Mouse (Mus musculus) CH12.LX (cell line): ENCODE results near the gene Mst1. TPM values are rescaled to one million over a fixed set of nuclear protein-coding genes. Genes with fewer than 3 reads are reported as not detected.

Source experiments
- DNase-seq: peaks from one replicate; pipeline ENCODE4 v3.0.0-alpha.2; 2013; ENCODE audit errors: extremely low read depth
- H3K27ac ChIP-seq: 2 replicates; pipeline ENCODE4 v1.5.1; 2012; ENCODE audit warnings: low read depth, mild to moderate bottlenecking, control low read depth, moderate library complexity; ENCODE audit not compliant: insufficient read depth
- H3K27me3 ChIP-seq: replicated peaks from 2 replicates; pipeline ENCODE3; 2012; ENCODE audit warnings: inconsistent platforms
- H3K36me3 ChIP-seq, 2 experiments: replicated peaks in 1 of 2; 2 replicates each; pipeline versions ENCODE3 to v1.6.1; 2012; ENCODE audit warnings: inconsistent platforms in 1 of 2, low read length in 1 of 2, mild to moderate bottlenecking in 1 of 2, mixed read lengths in 1 of 2, moderate library complexity in 1 of 2; ENCODE audit not compliant: control insufficient read depth in 1 of 2, insufficient read depth in 1 of 2
- H3K4me1 ChIP-seq, 2 experiments: 2 replicates each; pipeline ENCODE4 v1.6.1; 2012; ENCODE audit warnings: inconsistent platforms in 1 of 2, moderate library complexity in 1 of 2; ENCODE audit not compliant: insufficient read depth in 2 of 2, control insufficient read depth in 1 of 2
- H3K4me2 ChIP-seq: 2 replicates; pipeline ENCODE4 v1.6.1; 2012; ENCODE audit warnings: low read depth, mild to moderate bottlenecking, control low read depth; ENCODE audit not compliant: poor library complexity, insufficient read depth, severe bottlenecking
- H3K4me3 ChIP-seq, 3 experiments: fragments of 150-350 bp in 1 of 3; sonication (generic) in 1 of 3; replicated peaks in 1 of 3; 2 replicates each; pipeline versions ENCODE3 to v1.5.1; 2011 to 2012; ENCODE audit warnings: low read depth in 2 of 3, low read length in 2 of 3, mild to moderate bottlenecking in 2 of 3, moderate library complexity in 2 of 3, control low read depth in 1 of 3, improper control_type of control experiment in 1 of 3, inconsistent platforms in 1 of 3, mixed read lengths in 1 of 3; ENCODE audit not compliant: poor library complexity in 1 of 3
- H3K79me2 ChIP-seq: replicated peaks from 2 replicates; pipeline ENCODE4 v1.6.1; 2012; ENCODE audit warnings: mild to moderate bottlenecking, moderate library complexity; ENCODE audit not compliant: control insufficient read depth, poor library complexity, insufficient read depth, severe bottlenecking; ENCODE audit errors: extremely low read depth
- H3K9ac ChIP-seq: 2 replicates; pipeline ENCODE4 v1.6.1; 2012; ENCODE audit warnings: low read depth, mild to moderate bottlenecking, control low read depth, moderate library complexity; ENCODE audit not compliant: insufficient read depth
- H3K9me3 ChIP-seq: replicated peaks from 2 replicates; pipeline ENCODE3; 2012; ENCODE audit warnings: low read length, inconsistent platforms, mixed read lengths
- BHLHE40 ChIP-seq: IDR thresholded peaks from 2 replicates; pipeline ENCODE4 v1.6.1; 2011; ENCODE audit warnings: mild to moderate bottlenecking, low read depth, low read length, improper control_type of control experiment
- CHD1 ChIP-seq: IDR thresholded peaks from 2 replicates; pipeline ENCODE4 v1.6.1; 2012; ENCODE audit warnings: low read depth, low read length, improper control_type of control experiment, inconsistent platforms
- CTCF ChIP-seq, 2 experiments: IDR thresholded peaks in 1 of 2; conservative IDR thresholded peaks in 1 of 2; 2 replicates each; pipeline ENCODE4 v1.5.1; 2011 to 2012; ENCODE audit warnings: low read depth in 2 of 2, low read length in 2 of 2, improper control_type of control experiment in 1 of 2, inconsistent platforms in 1 of 2, mild to moderate bottlenecking in 1 of 2, moderate library complexity in 1 of 2
- E2F4 ChIP-seq: IDR thresholded peaks from 2 replicates; pipeline ENCODE4 v1.6.1; 2011; ENCODE audit warnings: low read depth, low read length, improper control_type of control experiment; ENCODE audit not compliant: insufficient replicate concordance
- ELF1 ChIP-seq: IDR thresholded peaks from 2 replicates; pipeline ENCODE4 v1.6.1; 2014; ENCODE audit warnings: low read depth, mild to moderate bottlenecking, inconsistent platforms, low read length, improper control_type of control experiment
- EP300 ChIP-seq: IDR thresholded peaks from 2 replicates; pipeline ENCODE4 v1.6.1; 2011; ENCODE audit warnings: low read length, improper control_type of control experiment
- MAFK ChIP-seq: IDR thresholded peaks from 2 replicates; pipeline ENCODE4 v1.6.1; 2011; ENCODE audit warnings: low read length, improper control_type of control experiment; ENCODE audit not compliant: insufficient replicate concordance
- MAX ChIP-seq: IDR thresholded peaks from 2 replicates; pipeline ENCODE4 v1.6.1; 2011; ENCODE audit warnings: low read length, improper control_type of control experiment
- MAZ ChIP-seq: IDR thresholded peaks from 2 replicates; pipeline ENCODE4 v1.6.1; 2012; ENCODE audit warnings: low read depth, mild to moderate bottlenecking, inconsistent platforms, low read length, improper control_type of control experiment, moderate library complexity
- MXI1 ChIP-seq: IDR thresholded peaks from 2 replicates; pipeline ENCODE4 v1.6.1; 2011; ENCODE audit warnings: mild to moderate bottlenecking, low read depth, low read length, improper control_type of control experiment
- MYC ChIP-seq: IDR thresholded peaks from 2 replicates; pipeline ENCODE4 v1.6.1; 2011; ENCODE audit warnings: low read depth, mild to moderate bottlenecking, improper control_type of control experiment, low read length
- POLR2AphosphoS2 ChIP-seq: IDR thresholded peaks from 2 replicates; pipeline ENCODE4 v1.6.1; 2011; ENCODE audit warnings: low read depth, low read length, improper control_type of control experiment
- RAD21 ChIP-seq: IDR thresholded peaks from 2 replicates; pipeline ENCODE4 v1.6.1; 2011; ENCODE audit warnings: low read depth, mild to moderate bottlenecking, low read length, improper control_type of control experiment, moderate library complexity
- SMC3 ChIP-seq: IDR thresholded peaks from 2 replicates; pipeline ENCODE4 v1.6.1; 2011; ENCODE audit warnings: low read depth, low read length, improper control_type of control experiment
- TBP ChIP-seq: conservative IDR thresholded peaks from 2 replicates; pipeline ENCODE4 v1.6.1; 2011; ENCODE audit warnings: low read depth, low read length, improper control_type of control experiment
- TCF12 ChIP-seq: IDR thresholded peaks from 2 replicates; pipeline ENCODE4 v1.6.1; 2014; ENCODE audit warnings: low read depth, mild to moderate bottlenecking, inconsistent platforms, low read length, improper control_type of control experiment
- UBTF ChIP-seq: IDR thresholded peaks from 2 replicates; pipeline ENCODE4 v1.6.1; 2012; ENCODE audit warnings: low read depth, mild to moderate bottlenecking, inconsistent platforms, low read length, improper control_type of control experiment, moderate library complexity
- USF2 ChIP-seq: conservative IDR thresholded peaks from 2 replicates; pipeline ENCODE4 v1.6.1; 2011; ENCODE audit warnings: low read depth, low read length, improper control_type of control experiment
- ZC3H11A ChIP-seq: IDR thresholded peaks from 2 replicates; pipeline ENCODE4 v1.6.1; 2012; ENCODE audit warnings: low read depth, mild to moderate bottlenecking, inconsistent platforms, low read length, improper control_type of control experiment
- ZMIZ1 ChIP-seq: IDR thresholded peaks from 2 replicates; pipeline ENCODE4 v1.6.1; 2012; ENCODE audit warnings: low read depth, mild to moderate bottlenecking, inconsistent platforms, low read length, improper control_type of control experiment
- dilution Hi-C: fragments of 300-500 bp; cut with MboI; formaldehyde crosslinking; loops from 2 replicates; pipeline ENCODE4 v1.14.3; 2020; ENCODE audit warnings: low sequenced_read_pairs; ENCODE audit not compliant: extremely low pct_unique_long_range_greater_than_20kb, extremely low pct_ligation_motif_present
- in situ Hi-C: fragments of 300-500 bp; cut with MboI; formaldehyde crosslinking; loops from 3 replicates; pipeline ENCODE4 v1.14.3; 2019; ENCODE audit warnings: low sequenced_read_pairs, low pct_ligation_motif_present, low pct_unique_long_range_greater_than_20kb, mixed read lengths
- polyA plus RNA-seq: library from polyadenylated mRNA; unstranded; fragments of >175 nt; gene quantifications from 2 replicates; pipeline ENCODE4 v1.2.1, GENCODE M21; 2012; ENCODE audit warnings: low read depth; ENCODE audit not compliant: insufficient read length
- total RNA-seq, 2 experiments: library from RNA; depleted of rRNA; stranded (reverse); fragments of 300-350 nt in 1 of 2; fragments of >200 nt in 1 of 2; gene quantifications; 2 replicates each; pipeline ENCODE4 v1.2.3; 2012 to 2014

The Mst1 gene
- total and polyA plus RNA-seq, 3 experiments = 16.9 to 59.6 (median 21.4) TPM

GRCm38 (mm10) chr9:108073141-108073930 lies 6.9 kb upstream of the Mst1 start:
- no peak overlapping the region for H3K9ac ChIP-seq
- H3K9me3 ChIP-seq = no peaks in the 10 kb centered on the region
- in situ Hi-C loops = no loop called here
- no peak overlapping the region for H3K4me3 ChIP-seq
- dilution Hi-C loops = no loop called here
- peaks cover 4 to 14% of the 10 kb centered on the region in 2 experiments; a peak in 3 of 4 replicates for H3K4me1 ChIP-seq
- no peak overlapping the region for H3K4me2 ChIP-seq
- H3K27me3 ChIP-seq = no peaks in the 10 kb centered on the region
- H3K36me3 ChIP-seq = peaks cover 46 to 73% of the 10 kb centered on the region in 2 experiments
- H3K27ac ChIP-seq = no peak overlapping the region
- TF ChIP-seq CTCF (conservative IDR thresholded peaks at IDR 0.05 in 1 of 2, IDR thresholded peaks at IDR 0.05 in 1 of 2; ENCODE audit: low read depth in 2 of 2, low read length in 2 of 2) (no peak), UBTF (no peak), E2F4 (no peak), ELF1 (no peak), USF2 (no peak), TBP (no peak), CHD1 (no peak)
- DNase-seq = no peak
- no peaks in the 10 kb centered on the region for H3K79me2 ChIP-seq

- TF ChIP-seq ZMIZ1 = no peak
- no peak for TF ChIP-seq RAD21
- no peak for TF ChIP-seq SMC3
- no peak for TF ChIP-seq POLR2AphosphoS2
- Histone ChIP-seq H3K27me3 (no peaks in the 10 kb centered on the region), H3K4me2 (no peak overlapping the region), H3K36me3 (peaks cover 64 to 65% of the 10 kb centered on the region in 2 experiments), H3K4me1 (peaks cover 11 to 24% of the 10 kb centered on the region in 2 experiments), H3K9ac (no peak overlapping the region), H3K79me2 (no peaks in the 10 kb centered on the region), H3K27ac (no peak overlapping the region), H3K9me3 (no peaks in the 10 kb centered on the region), H3K4me3 (no peak overlapping the region)
- in situ Hi-C loops = no loop called here
- DNase-seq = no peak
- dilution Hi-C loops = no loop called here
Measured at GRCm38 (mm10) chr9:108082549-108082948, 2.3 kb downstream of the Mst1 start.

- Histone ChIP-seq H3K79me2 (no peaks in the 10 kb centered on the region), H3K27ac (no peak within 1 kb of the TSS), H3K9me3 (no peaks in the 10 kb centered on the region), H3K4me2 (no peak within 1 kb of the TSS), H3K4me1 (peaks cover 8 to 20% of the 10 kb centered on the region in 2 experiments), H3K4me3 (no peak within 1 kb of the TSS), H3K36me3 (peaks cover 69 to 70% of the 10 kb centered on the region in 2 experiments), H3K9ac (no peak within 1 kb of the TSS), H3K27me3 (no peaks in the 10 kb centered on the region)
- in situ Hi-C loops = no loop called here
- no peak for DNase-seq
- TF ChIP-seq MXI1 (no peak), E2F4 (no peak), ELF1 (no peak), MYC (no peak), ZC3H11A (no peak), MAX (no peak), BHLHE40 (no peak), MAZ (no peak), SMC3 (no peak), MAFK (no peak), EP300 (no peak), ZMIZ1 (no peak), TCF12 (no peak), TBP (no peak)
- dilution Hi-C loops = no loop called here
Measured at GRCm38 (mm10) chr9:108082988-108083431, 2.8 kb downstream of the Mst1 start, which contains the start of gene Rnf123. TSS of gene Rnf123 (minus strand) at chr9:108083346.
